Mouse (Mus musculus) midbrain, embryonic 11.5 days (tissue): ENCODE measurements at regions not wholly inside any gene's neighbourhood (a gene's known extent, or its start where the extent isn't known, plus 50 kb on each side); places are given as distances from the start of the nearest gene placed in this dataset.

Experiments
- ATAC-seq: fragments of 200-750 bp; cut with Nextera tagmentation; 2 replicates; pipeline ENCODE4 v1.8.0; 2017; ENCODE audit warnings: moderate TSS enrichment, moderate library complexity; ENCODE audit not compliant: low FRiP score
- DNase-seq: peaks from one replicate; pipeline ENCODE4 v3.0.0; 2015; ENCODE audit warnings: low spot score; ENCODE audit errors: missing footprints
- H3K27ac ChIP-seq: fragments of 300-500 bp; sonication (generic); 2 replicates; pipeline ENCODE4 v1.5.1; 2014; ENCODE audit warnings: low read depth, low read length
- H3K27me3 ChIP-seq: fragments of 300-500 bp; sonication (generic); 2 replicates; pipeline ENCODE4 v1.6.1; 2014; ENCODE audit warnings: mild to moderate bottlenecking, low read length, moderate library complexity, mixed read lengths; ENCODE audit not compliant: control insufficient read depth, insufficient read depth
- H3K36me3 ChIP-seq: fragments of 300-500 bp; sonication (generic); 2 replicates; pipeline ENCODE4 v1.6.1; 2014; ENCODE audit warnings: mild to moderate bottlenecking, low read length, moderate library complexity, mixed read lengths; ENCODE audit not compliant: control insufficient read depth, insufficient read depth
- H3K4me1 ChIP-seq: fragments of 300-500 bp; sonication (generic); 2 replicates; pipeline ENCODE4 v1.6.1; 2014; ENCODE audit warnings: low read length; ENCODE audit not compliant: control insufficient read depth, insufficient read depth
- H3K4me2 ChIP-seq: fragments of 300-500 bp; sonication (generic); 2 replicates; pipeline ENCODE4 v1.6.1; 2014; ENCODE audit warnings: mild to moderate bottlenecking, moderate library complexity
- H3K4me3 ChIP-seq: fragments of 300-500 bp; sonication (generic); 2 replicates; pipeline ENCODE4 v1.5.1; 2014; ENCODE audit warnings: low read depth, low read length
- H3K9ac ChIP-seq: fragments of 300-500 bp; sonication (generic); 2 replicates; pipeline ENCODE4 v1.6.1; 2014; ENCODE audit warnings: low read length
- H3K9me3 ChIP-seq: fragments of 300-500 bp; sonication (generic); 2 replicates; pipeline ENCODE4 v1.6.1; 2016; ENCODE audit warnings: low read length; ENCODE audit not compliant: control insufficient read depth
- WGBS: fragments of 180-500 bp; shearing (Covaris S2); extraction: QIAGEN DNeasy Blood & Tissue Kit; methylation state at CpG from one replicate; pipeline ENCODE4 v1.1.7; 2014; 5-methylcytosine and 5-hydroxymethylcytosine counted together

GRCm38 (mm10) chr13:3752334-3752733 lies 51.8 kb downstream of the Calml3 start:
- no peaks in the 10 kb centered on the region for H3K9me3 ChIP-seq
- no peak overlapping the region for H3K9ac ChIP-seq
- DNase-seq (no peak), ATAC-seq (no peak)
- H3K4me3 ChIP-seq: no peak overlapping the region
- H3K27me3 ChIP-seq: no peaks in the 10 kb centered on the region
- H3K4me1 ChIP-seq: peaks cover under 1% of the 10 kb centered on the region; the same call in 1 of the 2 replicates
- no peak overlapping the region for H3K4me2 ChIP-seq
- 92% methylated on average over 5 of the region's 5 CpGs for WGBS
- no peak overlapping the region for H3K27ac ChIP-seq
- H3K36me3 ChIP-seq: no peaks in the 10 kb centered on the region

GRCm38 (mm10) chr13:3751222-3751621 lies 52.9 kb downstream of the Calml3 start:
- Histone ChIP-seq H3K4me3 (no peak overlapping the region), H3K27ac (no peak overlapping the region), H3K9ac (no peak overlapping the region), H3K27me3 (no peaks in the 10 kb centered on the region), H3K36me3 (no peaks in the 10 kb centered on the region), H3K4me2 (no peak overlapping the region), H3K4me1 (peaks cover 2% of the 10 kb centered on the region; the same call in 1 of the 2 replicates), H3K9me3 (no peaks in the 10 kb centered on the region)
- ATAC-seq (no peak), DNase-seq (no peak)
- 88% methylated on average over 1 of the region's 1 CpGs for WGBS

GRCm38 (mm10) chr13:3750756-3751155 lies 53.4 kb downstream of the Calml3 start:
- no peak overlapping the region for H3K4me2 ChIP-seq
- H3K27ac ChIP-seq: no peak overlapping the region
- H3K4me1 ChIP-seq: peaks cover 2% of the 10 kb centered on the region; the same call in 1 of the 2 replicates
- no peaks in the 10 kb centered on the region for H3K36me3 ChIP-seq
- H3K9ac ChIP-seq: no peak overlapping the region
- H3K4me3 ChIP-seq: no peak overlapping the region
- DNase-seq: no peak
- H3K9me3 ChIP-seq: no peaks in the 10 kb centered on the region
- WGBS: 91% methylated on average over 1 of the region's 1 CpGs
- H3K27me3 ChIP-seq: no peaks in the 10 kb centered on the region
- no peak for ATAC-seq

GRCm38 (mm10) chr13:3749646-3750045 lies 54.5 kb downstream of the Calml3 start:
- Histone ChIP-seq H3K9me3 (no peaks in the 10 kb centered on the region), H3K36me3 (no peaks in the 10 kb centered on the region), H3K4me3 (no peak overlapping the region), H3K27me3 (no peaks in the 10 kb centered on the region), H3K4me2 (no peak overlapping the region), H3K9ac (no peak overlapping the region), H3K4me1 (peaks cover 2% of the 10 kb centered on the region; the same call in 1 of the 2 replicates), H3K27ac (no peak overlapping the region)
- DNase-seq: no peak
- 92% methylated on average over 3 of the region's 3 CpGs for WGBS
- no peak for ATAC-seq

- no peaks in the 10 kb centered on the region for H3K9me3 ChIP-seq
- H3K4me1 ChIP-seq: peaks cover 2% of the 10 kb centered on the region; the same call in 1 of the 2 replicates
- no peaks in the 10 kb centered on the region for H3K36me3 ChIP-seq
- 86% methylated on average over 5 of the region's 5 CpGs for WGBS
- H3K27ac ChIP-seq: no peak overlapping the region
- ATAC-seq: no peak
- no peak overlapping the region for H3K9ac ChIP-seq
- H3K27me3 ChIP-seq: no peaks in the 10 kb centered on the region
- DNase-seq: no peak
- no peak overlapping the region for H3K4me3 ChIP-seq
- H3K4me2 ChIP-seq: no peak overlapping the region
Observed at GRCm38 (mm10) chr13:3748859-3749258, 55.3 kb downstream of the Calml3 start.

- no peak overlapping the region for H3K27ac ChIP-seq
- ATAC-seq (no peak), DNase-seq (peak; percentile 88)
Observed at GRCm38 (mm10) chr13:3746524-3746923, 57.6 kb downstream of the Calml3 start.

GRCm38 (mm10) chr13:3744870-3745269 lies 59.2 kb downstream of the Calml3 start:
- WGBS: 79% methylated on average over 3 of the region's 3 CpGs
- DNase-seq: no peak
- no peaks in the 10 kb centered on the region for H3K27me3 ChIP-seq

More at GRCm38 (mm10) chr13:3746524-3746923, 57.6 kb downstream of the Calml3 start:
- H3K4me2 ChIP-seq: no peak overlapping the region
- no peak overlapping the region for H3K4me3 ChIP-seq
- H3K9ac ChIP-seq: no peak overlapping the region
- H3K36me3 ChIP-seq: no peaks in the 10 kb centered on the region
- WGBS: 46% methylated on average over 10 of the region's 10 CpGs
- peaks cover 4% of the 10 kb centered on the region; the same call in 1 of the 2 replicates for H3K4me1 ChIP-seq
- no peaks in the 10 kb centered on the region for H3K9me3 ChIP-seq
- no peaks in the 10 kb centered on the region for H3K27me3 ChIP-seq

GRCm38 (mm10) chr13:3743692-3744457 lies 60.2 kb downstream of the Calml3 start:
- H3K9me3 ChIP-seq: no peaks in the 10 kb centered on the region
- no peak overlapping the region for H3K4me3 ChIP-seq
- 88% methylated on average over 6 of the region's 6 CpGs for WGBS
- no peak overlapping the region for H3K9ac ChIP-seq
- H3K36me3 ChIP-seq: no peaks in the 10 kb centered on the region
- H3K27ac ChIP-seq: no peak overlapping the region
- H3K27me3 ChIP-seq: no peaks in the 10 kb centered on the region
- DNase-seq (no peak), ATAC-seq (no peak)
- H3K4me1 ChIP-seq: peaks cover 4% of the 10 kb centered on the region; the same call in 1 of the 2 replicates
- H3K4me2 ChIP-seq: no peak overlapping the region

More at GRCm38 (mm10) chr13:3744870-3745269, 59.2 kb downstream of the Calml3 start:
- no peak overlapping the region for H3K4me2 ChIP-seq
- H3K27ac ChIP-seq: no peak overlapping the region
- no peaks in the 10 kb centered on the region for H3K9me3 ChIP-seq
- peaks cover 4% of the 10 kb centered on the region; the same call in 1 of the 2 replicates for H3K4me1 ChIP-seq
- ATAC-seq: no peak
- no peak overlapping the region for H3K4me3 ChIP-seq
- no peak overlapping the region for H3K9ac ChIP-seq
- H3K36me3 ChIP-seq: no peaks in the 10 kb centered on the region

- DNase-seq (peak; percentile 87), ATAC-seq (peak; percentile 36; the same call in 1 of the 2 replicates)
- H3K36me3 ChIP-seq: no peaks in the 10 kb centered on the region
- H3K27me3 ChIP-seq: no peaks in the 10 kb centered on the region
- H3K9ac ChIP-seq: no peak overlapping the region
- H3K4me3 ChIP-seq: no peak overlapping the region
- H3K27ac ChIP-seq: no peak overlapping the region
- 62% methylated on average over 4 of the region's 4 CpGs for WGBS
- H3K4me1 ChIP-seq: peaks cover 4% of the 10 kb centered on the region; the same call in 1 of the 2 replicates
- H3K9me3 ChIP-seq: no peaks in the 10 kb centered on the region
- no peak overlapping the region for H3K4me2 ChIP-seq
Observed at GRCm38 (mm10) chr13:3742763-3743401, 61.2 kb downstream of the Calml3 start.
